Mouse (Mus musculus): ENCODE results near the gene Prpf40a.

GRCm38 (mm10) chr2:53102901-53103300, 88.2 kb downstream of the Prpf40a start:
- TF ChIP-seq CTCF (IDR thresholded peaks at IDR 0.05; ENCODE audit: low read depth, low read length) (no peak), POLR2A (IDR thresholded peaks at IDR 0.05; ENCODE audit: borderline replicate concordance, low read depth, low read length) (no peak)

Data from bone marrow macrophage, adult 2 months (primary cell).